Mouse (Mus musculus): Measurements from ENCODE around the gene Olfr890.

DNA sequence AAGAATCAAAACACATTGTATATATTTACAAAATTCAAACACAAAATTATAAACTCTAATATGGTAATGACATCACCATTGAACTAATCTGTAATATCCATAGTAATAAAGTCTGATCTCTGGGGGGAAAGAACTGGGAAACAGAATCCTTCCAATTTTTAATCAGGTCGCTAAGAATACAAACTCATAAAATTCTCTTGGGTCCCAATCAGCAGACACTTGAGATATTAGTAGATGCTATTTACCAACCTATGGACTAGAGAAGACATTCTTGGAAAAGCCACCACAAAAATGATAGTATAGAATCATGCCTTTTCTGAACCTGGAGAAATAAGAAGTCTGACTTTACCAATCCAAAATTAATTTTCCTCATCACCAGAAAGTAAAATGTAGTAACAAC is 34.5 kb upstream of the Olfr890 start, which contains the start of gene Olfr888:
- TF ChIP-seq CTCF (conservative IDR thresholded peaks at IDR 0.05; ENCODE audit: low read length) (no peak), POU5F1 (IDR thresholded peaks at IDR 0.05; ENCODE audit: borderline replicate concordance, low read length) (no peak)
